Mouse (Mus musculus) liver, adult 2 months (tissue): Measurements from ENCODE around the gene Mta2. TPM values are rescaled to one million over a fixed set of nuclear protein-coding genes. Genes with fewer than 3 reads are reported as not detected.
"Not testable (repeated sequence)": the region's sequence is repeated elsewhere in the genome, so short reads cannot be mapped to it uniquely, and the experiment has no call there.

Experiments used
- DNase-seq: peaks from one replicate; pipeline ENCODE4 v3.0.0-alpha.2; 2011; ENCODE audit warnings: low read depth, low spot score; ENCODE audit errors: extremely low read depth
- H3K27ac ChIP-seq: fragments of 200-500 bp; replicated peaks from 2 replicates; pipeline ENCODE4 v1.5.1; 2012; ENCODE audit warnings: low read depth, mild to moderate bottlenecking, control low read depth, inconsistent platforms, low read length; ENCODE audit not compliant: insufficient read depth
- H3K27me3 ChIP-seq: fragments of 200-500 bp; 2 replicates; pipeline ENCODE4 v1.6.1; 2012; ENCODE audit warnings: mild to moderate bottlenecking, moderate library complexity, low read length, inconsistent platforms; ENCODE audit not compliant: control insufficient read depth, insufficient read depth
- H3K36me3 ChIP-seq: fragments of 200-500 bp; 2 replicates; pipeline ENCODE4 v1.6.1; 2012; ENCODE audit warnings: low read length, inconsistent platforms; ENCODE audit not compliant: control insufficient read depth, insufficient read depth
- H3K4me1 ChIP-seq: fragments of 200-500 bp; 2 replicates; pipeline ENCODE4 v1.6.1; 2011; ENCODE audit warnings: low read length; ENCODE audit not compliant: control insufficient read depth, insufficient read depth
- H3K4me3 ChIP-seq: fragments of 200-500 bp; 2 replicates; pipeline ENCODE4 v1.5.1; 2011; ENCODE audit warnings: low read depth, mild to moderate bottlenecking, control low read depth, low read length, moderate library complexity; ENCODE audit not compliant: insufficient read depth
- H3K79me2 ChIP-seq: fragments of 200-500 bp; 2 replicates; pipeline ENCODE4 v1.6.1; 2012; ENCODE audit warnings: inconsistent platforms, mild to moderate bottlenecking, low read length, moderate library complexity; ENCODE audit not compliant: control insufficient read depth, insufficient read depth
- H3K9ac ChIP-seq: fragments of 200-500 bp; 2 replicates; pipeline ENCODE4 v1.6.1; 2012; ENCODE audit warnings: low read depth, mild to moderate bottlenecking, control low read depth, inconsistent platforms, low read length
- CTCF ChIP-seq: fragments of 200-500 bp; IDR thresholded peaks from 2 replicates; pipeline ENCODE4 v1.5.1; 2011; ENCODE audit warnings: low read depth, low read length, control low read depth
- POLR2A ChIP-seq: fragments of 200-500 bp; IDR thresholded peaks from 2 replicates; pipeline ENCODE4 v1.6.1; 2011; ENCODE audit warnings: low read length, control low read depth; ENCODE audit not compliant: insufficient read depth; ENCODE audit errors: extremely low read depth
- WGBS: fragments of 180-500 bp; shearing (Covaris S2); methylation state at CpG from one replicate; pipeline ENCODE4 v1.1.7; 2018; 5-methylcytosine and 5-hydroxymethylcytosine counted together
- polyA plus RNA-seq: library from polyadenylated mRNA; depleted of rRNA; stranded (reverse); fragments of >200 nt; gene quantifications from 2 replicates; pipeline ENCODE4 v1.2.3, GENCODE M21; 2012; rRNA removed
- total RNA-seq: library from RNA; depleted of rRNA; stranded (reverse); fragments of >200 nt; gene quantifications from 2 replicates; pipeline ENCODE4 v1.2.3, GENCODE M21; 2014; rRNA removed

Mta2 gene
- total RNA-seq, result 25.6 and 27.1 TPM in 2 replicates
- 11.2 and 12.1 TPM in 2 replicates for polyA plus RNA-seq

DNA sequence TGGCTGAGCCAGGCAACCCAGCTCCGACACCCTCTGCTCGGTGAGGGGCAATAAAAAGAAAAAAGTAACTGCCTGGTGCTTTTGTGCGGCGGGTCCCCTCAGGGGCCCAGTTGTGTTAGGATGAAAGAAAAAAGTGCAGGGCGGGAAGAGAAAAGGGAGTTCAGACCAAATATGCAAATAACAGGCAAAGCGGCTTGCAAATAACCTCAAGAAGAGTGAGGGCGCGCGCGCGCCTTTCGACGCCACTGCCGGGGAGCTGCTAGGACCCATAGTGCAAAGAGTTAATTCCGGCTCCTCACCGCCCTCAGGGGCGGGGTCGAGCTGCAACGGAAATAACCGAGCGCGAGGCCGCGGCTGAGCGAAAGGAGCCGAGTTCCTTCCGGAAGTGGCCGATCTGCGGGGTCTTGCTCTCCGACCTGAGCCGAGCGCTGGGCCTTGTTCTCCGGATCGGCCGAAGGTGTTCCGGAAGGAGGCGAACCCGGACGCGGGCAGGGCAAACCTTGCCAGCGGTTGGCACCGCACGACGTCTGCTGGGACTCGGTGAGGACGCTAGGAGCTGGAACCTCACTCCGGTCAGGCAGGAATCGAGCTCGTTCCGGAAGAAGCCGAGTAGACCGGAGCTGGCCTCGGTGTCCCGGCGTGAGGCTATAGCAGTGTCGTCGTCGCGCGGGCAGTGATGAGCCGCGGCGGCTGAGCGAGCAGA lies at the start of gene Mta2:
TSS of gene Mta2 (plus strand) at position 361 of the 703 bp plus-strand sequence.
- peak; percentile 63; the same call in 1 of the 2 replicates for TF ChIP-seq POLR2A
- no peak for TF ChIP-seq CTCF
- Histone ChIP-seq H3K36me3 (peaks cover 16% of the 10 kb centered on the region), H3K79me2 (peaks cover 4% of the 10 kb centered on the region; the same call in 1 of the 2 replicates), H3K4me3 (peak within 1 kb of the TSS; percentile 78), H3K4me1 (peaks cover 17% of the 10 kb centered on the region), H3K27ac (peak within 1 kb of the TSS; percentile 91), H3K27me3 (no peaks in the 10 kb centered on the region), H3K9ac (peak within 1 kb of the TSS; percentile 89)
- WGBS, result 2% methylated on average over 64 of the region's 64 CpGs
- peak; percentile 85 for DNase-seq

DNA sequence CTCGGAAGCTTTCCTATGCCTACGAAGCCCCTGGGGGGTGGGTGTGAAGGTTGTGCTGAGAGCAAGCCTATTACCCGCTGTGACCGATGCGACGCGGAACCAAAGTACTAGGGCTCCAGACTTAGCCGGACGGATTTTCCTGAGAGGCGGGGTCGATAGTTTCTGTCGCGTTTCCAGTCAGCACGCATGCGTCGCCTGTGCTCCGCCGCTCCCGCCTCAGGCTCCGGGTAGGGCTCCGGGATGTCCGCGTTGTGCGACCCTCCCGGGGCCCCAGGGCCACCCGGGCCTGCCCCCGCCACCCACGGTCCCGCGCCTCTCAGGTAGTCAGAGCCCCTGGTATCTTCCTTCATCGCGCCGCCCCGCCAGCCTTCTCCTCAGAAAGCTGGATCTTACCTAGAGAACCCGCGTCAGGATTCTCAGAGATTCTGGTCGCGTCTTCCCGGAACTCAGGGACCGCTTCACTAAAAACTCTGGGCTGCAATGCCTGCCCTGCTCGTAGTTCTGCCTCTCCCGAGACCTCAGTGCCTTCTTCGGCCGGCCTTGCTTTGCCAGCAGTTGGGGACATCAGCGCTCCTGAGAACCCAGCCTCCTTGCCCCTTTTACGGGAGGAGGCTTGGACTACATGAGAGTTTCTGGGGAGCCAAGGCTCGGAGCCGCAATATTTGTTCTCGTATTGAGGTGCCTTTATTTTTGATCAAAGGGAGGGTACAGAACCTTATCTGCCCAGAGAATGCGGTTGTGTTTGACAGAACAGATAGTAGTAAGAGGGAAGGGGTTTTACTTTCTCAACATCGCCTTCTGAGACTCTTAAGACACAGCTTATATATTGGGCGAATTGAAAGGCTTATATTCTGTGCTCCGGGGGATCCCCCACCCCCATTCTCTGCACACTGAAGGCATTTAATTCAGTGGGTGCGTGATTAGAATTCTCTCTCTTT lies 48.6 kb upstream of the Mta2 start, which contains the start of gene Ints5:
TSS of gene Ints5 (plus strand) at position 177 of the 938 bp plus-strand sequence.
- TF ChIP-seq CTCF (no peak), POLR2A (peak; percentile 82)
- no peaks in the 10 kb centered on the region for H3K27me3 ChIP-seq
- H3K36me3 ChIP-seq, result peaks cover 3% of the 10 kb centered on the region; the same call in 1 of the 2 replicates
- peak within 1 kb of the TSS; percentile 87 for H3K9ac ChIP-seq
- DNase-seq, result peak; percentile 80
- H3K4me1 ChIP-seq, result peaks cover 10% of the 10 kb centered on the region; the same call in 1 of the 2 replicates
- 2% methylated on average over 54 of the region's 54 CpGs for WGBS
- H3K79me2 ChIP-seq, result peaks cover 12% of the 10 kb centered on the region; the same call in 1 of the 2 replicates
- H3K4me3 ChIP-seq, result peak within 1 kb of the TSS; percentile 63
- peak within 1 kb of the TSS; percentile 60 for H3K27ac ChIP-seq

DNA sequence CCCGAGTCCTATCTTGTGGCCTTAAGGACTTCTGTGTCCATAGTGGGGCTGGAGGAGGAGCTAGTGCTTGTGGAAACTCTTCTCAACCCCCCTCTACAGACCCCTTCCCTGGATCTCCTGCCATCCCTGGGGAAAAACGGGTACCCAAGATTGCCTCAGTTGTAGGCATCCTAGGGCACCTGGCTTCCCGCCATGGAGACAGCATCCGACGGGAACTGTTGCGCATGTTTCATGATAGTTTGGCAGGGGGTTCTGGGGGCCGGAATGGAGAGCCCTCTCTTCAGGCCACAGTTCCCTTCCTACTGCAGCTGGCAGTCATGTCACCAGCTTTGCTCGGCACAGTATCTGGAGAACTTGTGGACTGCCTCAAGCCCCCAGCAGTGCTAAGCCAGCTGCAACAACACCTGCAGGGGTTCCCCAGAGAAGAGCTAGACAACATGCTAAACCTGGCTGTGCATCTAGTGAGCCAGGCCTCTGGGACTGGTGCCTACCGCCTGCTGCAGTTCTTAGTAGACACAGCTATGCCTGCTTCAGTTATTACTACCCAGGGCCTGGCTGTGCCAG lies 46.2 kb upstream of the Mta2 start:
- Histone ChIP-seq H3K27me3 (no peaks in the 10 kb centered on the region), H3K4me3 (no peak overlapping the region), H3K79me2 (peaks cover 16% of the 10 kb centered on the region; the same call in 1 of the 2 replicates), H3K4me1 (peaks cover 10% of the 10 kb centered on the region), H3K36me3 (peaks cover under 1% of the 10 kb centered on the region; the same call in 1 of the 2 replicates), H3K9ac (no peak overlapping the region), H3K27ac (no peak overlapping the region)
- no peak for TF ChIP-seq POLR2A
- no peak for TF ChIP-seq CTCF
- DNase-seq, result no peak
- 90% methylated on average over 9 of the region's 9 CpGs for WGBS

DNA sequence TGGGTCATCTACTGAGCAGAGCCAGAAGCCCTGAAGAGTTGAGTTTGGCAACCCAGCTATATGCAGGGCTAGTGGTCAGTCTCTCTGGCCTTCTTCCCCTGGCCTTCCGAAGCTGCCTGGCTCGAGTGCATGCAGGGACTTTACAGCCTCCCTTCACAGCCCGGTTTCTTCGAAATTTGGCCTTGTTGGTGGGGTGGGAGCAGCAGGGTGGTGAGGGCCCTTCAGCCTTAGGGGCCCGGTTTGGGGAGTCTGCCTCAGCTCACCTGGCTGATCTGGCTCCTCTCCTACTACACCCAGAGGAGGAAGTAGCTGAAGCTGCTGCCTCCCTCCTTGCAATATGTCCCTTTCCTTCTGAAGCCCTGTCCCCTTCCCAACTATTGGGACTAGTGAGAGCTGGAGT lies 45.4 kb upstream of the Mta2 start:
- peaks cover 12% of the 10 kb centered on the region for H3K4me1 ChIP-seq
- not testable (repeated sequence) for H3K4me3 ChIP-seq, H3K36me3 ChIP-seq, DNase-seq, H3K9ac ChIP-seq, H3K27ac ChIP-seq, H3K27me3 ChIP-seq
- WGBS, result 85% methylated on average over 5 of the region's 5 CpGs
- peaks cover 16% of the 10 kb centered on the region; the same call in 1 of the 2 replicates for H3K79me2 ChIP-seq

DNA sequence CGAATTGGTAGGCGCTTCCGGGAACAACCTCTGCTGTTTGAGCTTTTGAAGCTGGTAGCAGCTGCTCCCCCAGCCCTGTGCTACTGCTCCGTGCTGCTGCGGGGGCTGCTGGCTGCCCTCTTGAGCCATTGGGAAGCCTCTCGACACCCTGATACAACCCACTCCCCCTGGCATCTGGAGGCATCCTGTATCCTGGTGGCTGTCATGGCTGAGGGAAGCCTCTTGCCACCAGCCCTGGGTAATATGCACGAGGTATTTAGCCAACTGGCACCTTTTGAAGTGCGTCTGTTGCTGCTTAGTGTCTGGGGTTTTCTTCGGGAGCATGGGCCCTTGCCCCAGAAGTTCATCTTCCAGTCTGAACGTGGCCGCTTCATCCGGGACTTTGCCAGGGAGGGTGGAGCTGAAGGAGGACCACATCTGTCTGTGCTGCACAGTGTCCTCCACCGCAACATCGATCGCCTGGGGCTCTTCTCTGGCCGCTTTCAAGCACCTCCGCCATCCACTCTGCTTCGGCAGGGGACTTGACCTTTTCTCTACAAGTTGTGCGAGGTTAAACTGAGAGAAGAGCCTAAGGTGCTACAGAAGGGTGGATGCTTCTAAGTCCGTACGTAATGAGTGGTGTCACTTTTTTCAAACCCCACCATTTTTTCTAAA lies 44.3 kb upstream of the Mta2 start:
- not testable (repeated sequence) for H3K36me3 ChIP-seq, H3K27me3 ChIP-seq
- peaks cover 16% of the 10 kb centered on the region; the same call in 1 of the 2 replicates for H3K79me2 ChIP-seq
- H3K4me1 ChIP-seq, result peaks cover 12% of the 10 kb centered on the region
- peak overlapping the region; percentile 38 for H3K27ac ChIP-seq
- H3K9ac ChIP-seq, result peak overlapping the region; percentile 43
- peak; percentile 53 for DNase-seq
- H3K4me3 ChIP-seq, result peak overlapping the region; percentile 71
- 16% methylated on average over 21 of the region's 21 CpGs for WGBS
